Mouse (Mus musculus) bone marrow, adult 2 months (tissue): ENCODE measurements around the gene Cilp2.

Experiments
- CTCF ChIP-seq: fragments of 200-500 bp; IDR thresholded peaks from 2 replicates; pipeline ENCODE4 v1.5.1; 2011; ENCODE audit warnings: low read length, control low read depth; ENCODE audit not compliant: control insufficient read depth, insufficient read depth
- POLR2A ChIP-seq: fragments of 200-500 bp; IDR thresholded peaks from 2 replicates; pipeline ENCODE4 v1.6.1; 2011; ENCODE audit warnings: low read depth, mild to moderate bottlenecking, control low read depth, low read length, borderline replicate concordance; ENCODE audit not compliant: control insufficient read depth

DNA sequence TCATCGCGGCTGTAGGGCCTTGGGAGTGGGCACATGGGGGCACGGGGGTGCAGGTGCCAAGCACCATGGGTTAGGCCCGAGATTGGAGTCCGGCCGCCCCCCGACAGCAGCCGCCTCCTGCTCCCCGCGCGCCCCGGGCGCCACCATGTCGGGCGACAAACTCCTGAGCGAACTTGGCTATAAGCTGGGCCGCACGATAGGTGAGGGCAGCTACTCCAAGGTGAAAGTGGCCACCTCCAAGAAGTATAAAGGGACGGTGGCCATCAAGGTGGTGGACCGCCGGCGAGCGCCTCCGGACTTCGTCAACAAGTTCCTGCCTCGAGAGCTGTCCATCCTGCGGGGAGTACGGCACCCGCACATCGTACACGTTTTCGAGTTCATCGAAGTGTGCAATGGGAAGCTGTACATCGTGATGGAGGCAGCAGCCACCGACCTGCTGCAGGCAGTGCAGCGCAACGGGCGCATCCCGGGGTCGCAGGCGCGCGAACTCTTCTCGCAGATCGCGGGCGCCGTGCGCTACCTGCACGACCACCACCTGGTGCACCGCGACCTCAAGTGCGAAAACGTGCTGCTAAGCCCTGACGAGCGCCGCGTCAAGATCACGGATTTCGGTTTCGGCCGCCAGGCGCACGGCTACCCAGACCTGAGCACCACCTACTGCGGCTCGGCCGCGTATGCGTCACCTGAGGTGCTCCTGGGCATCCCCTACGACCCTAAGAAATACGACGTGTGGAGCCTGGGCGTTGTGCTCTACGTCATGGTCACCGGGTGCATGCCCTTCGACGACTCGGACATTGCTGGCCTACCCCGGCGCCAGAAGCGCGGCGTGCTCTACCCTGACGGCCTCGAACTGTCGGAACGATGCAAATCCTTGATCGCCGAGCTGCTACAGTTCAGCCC, 14.9 kb upstream of the Cilp2 start, which contains the start of the genes Tssk6, Ndufa13 and Yjefn3:
- no peak for TF ChIP-seq CTCF
- 0 out of 2 replicates have a peak, but pooled peaks have one; percentile 39 for TF ChIP-seq POLR2A
